Mouse (Mus musculus): ENCODE data around the gene Tspan3. TPM values are rescaled to one million over a fixed set of nuclear protein-coding genes. Genes with fewer than 3 reads are reported as not detected.

Gene Tspan3
- polyA plus RNA-seq (2015; fragmentation: Nextera tagmentation; extraction: Ambion mirVana): 389 and 416 TPM in 2 replicates

DNA sequence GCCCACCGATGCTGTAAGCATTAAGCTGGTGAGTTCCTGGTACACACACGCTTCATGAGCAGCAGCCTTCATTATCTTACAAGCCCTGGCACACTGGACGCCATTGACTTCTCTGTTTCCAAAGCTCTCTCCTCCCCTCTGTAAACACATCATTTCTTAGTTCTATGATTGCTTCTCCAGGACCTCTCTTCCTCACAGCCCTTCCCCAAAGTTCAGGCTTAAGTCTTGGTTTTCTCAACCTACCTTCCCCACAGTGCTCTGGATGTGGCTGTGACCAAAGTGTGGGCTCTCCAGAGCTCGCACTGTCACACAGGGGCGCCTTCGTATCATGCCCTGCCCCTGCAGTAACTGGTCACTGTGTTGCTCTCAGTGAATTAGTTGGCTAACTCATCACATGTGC is at the start of gene Tspan3:
TSS of gene Tspan3 (minus strand) at position 101 of the 400 bp plus-strand sequence.
- no peak for ATAC-seq
- Histone ChIP-seq H3K27ac (ENCODE audit: low read length) (no peak within 1 kb of the TSS), H3K9ac (ENCODE audit: low read depth, low read length) (no peak within 1 kb of the TSS), H3K9me3 (ENCODE audit: control insufficient read depth, low read length) (no peaks in the 10 kb centered on the region), H3K4me3 (ENCODE audit: low read length) (no peak within 1 kb of the TSS), H3K4me1 (ENCODE audit: control insufficient read depth, insufficient read depth, low read length) (no peaks in the 10 kb centered on the region), H3K4me2 (ENCODE audit: low read depth, low read length) (no peak within 1 kb of the TSS), H3K27me3 (replicated peaks; ENCODE audit: control insufficient read depth, insufficient read depth, low read length) (no peaks in the 10 kb centered on the region), H3K36me3 (ENCODE audit: control insufficient read depth, insufficient read depth, low read length) (no peaks in the 10 kb centered on the region)
- 91% methylated on average over 6 of the region's 6 CpGs for WGBS

DNA sequence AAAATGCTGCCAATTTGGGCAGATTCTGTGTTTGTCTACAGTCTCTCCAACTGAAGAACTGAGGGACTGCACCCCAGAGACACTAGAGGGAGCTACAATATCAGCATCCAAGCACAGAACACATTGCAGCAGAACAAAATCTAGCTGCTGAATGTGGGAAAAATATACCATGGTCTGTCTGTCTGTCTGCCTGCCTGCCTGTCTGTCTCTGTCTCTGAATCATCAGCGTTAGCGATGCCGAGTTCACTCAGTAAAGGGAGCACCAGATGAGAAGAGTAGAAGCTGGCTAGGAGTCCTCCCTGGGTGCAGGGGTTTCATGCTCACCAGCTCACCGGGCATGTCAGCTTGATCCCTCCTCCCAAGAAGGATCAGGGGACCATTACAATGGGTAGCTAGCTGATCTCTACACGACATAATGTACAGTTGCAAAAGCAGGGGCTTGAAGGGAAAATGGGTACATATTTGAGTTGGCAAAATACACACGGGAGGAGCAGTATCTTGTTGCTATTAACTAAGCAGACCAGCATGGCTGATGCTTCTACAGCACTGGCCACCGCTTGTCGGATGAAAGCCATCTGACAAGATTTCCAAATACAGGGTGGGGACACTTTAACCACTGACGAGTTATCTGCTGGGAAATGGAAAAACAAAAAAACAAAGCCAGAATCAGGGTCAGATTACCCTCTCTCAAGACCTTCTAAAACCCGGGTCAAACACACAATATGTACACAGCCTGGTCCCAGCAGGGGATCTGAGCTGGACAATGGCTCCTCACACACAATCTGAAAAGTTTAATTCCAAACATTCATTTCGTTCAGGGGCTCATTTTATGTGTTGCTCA is 48.4 kb upstream of the Tspan3 start:
- no peaks in the 10 kb centered on the region for H3K36me3 ChIP-seq (ENCODE audit: control insufficient read depth, insufficient read depth, low read length)
- H3K4me2 ChIP-seq (ENCODE audit: low read depth, low read length): no peak overlapping the region
- H3K4me1 ChIP-seq (ENCODE audit: control insufficient read depth, insufficient read depth, low read length): peaks cover 17% of the 10 kb centered on the region
- H3K9ac ChIP-seq (ENCODE audit: low read depth, low read length): no peak overlapping the region
- H3K4me3 ChIP-seq (ENCODE audit: low read length): no peak overlapping the region
- H3K9me3 ChIP-seq (ENCODE audit: control insufficient read depth, low read length): no peaks in the 10 kb centered on the region
- WGBS: 34% methylated on average over 11 of the region's 11 CpGs
- ATAC-seq: peak; percentile 70
- 0 out of 2 replicates have a peak overlapping the region, but pooled peaks have one; percentile 50 for H3K27ac ChIP-seq (ENCODE audit: low read length)
- no peaks in the 10 kb centered on the region for H3K27me3 ChIP-seq (replicated peaks; ENCODE audit: control insufficient read depth, insufficient read depth, low read length)

DNA sequence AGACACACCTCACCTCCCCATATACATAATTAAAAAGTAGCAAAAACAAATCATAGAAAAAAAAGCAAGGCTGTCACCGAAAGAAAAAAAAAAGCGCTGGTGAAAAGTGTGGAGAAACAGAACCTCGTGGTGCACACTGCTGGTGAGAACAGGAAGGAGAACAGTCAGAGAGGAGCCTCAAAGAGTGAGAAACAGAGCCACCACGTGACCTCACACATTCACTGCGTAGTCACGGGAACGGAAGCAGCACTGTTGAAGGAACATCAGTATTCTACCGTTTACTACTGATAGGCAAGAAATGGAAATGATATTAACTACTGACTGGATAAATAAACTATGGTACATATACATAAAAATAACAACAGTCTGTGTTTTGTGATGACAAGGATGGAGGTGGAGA is 43.5 kb upstream of the Tspan3 start:
- Histone ChIP-seq H3K36me3 (ENCODE audit: control insufficient read depth, insufficient read depth, low read length) (no peaks in the 10 kb centered on the region), H3K27me3 (replicated peaks; ENCODE audit: control insufficient read depth, insufficient read depth, low read length) (no peaks in the 10 kb centered on the region), H3K9ac (ENCODE audit: low read depth, low read length) (no peak overlapping the region), H3K4me3 (ENCODE audit: low read length) (no peak overlapping the region), H3K4me1 (ENCODE audit: control insufficient read depth, insufficient read depth, low read length) (peaks cover 6% of the 10 kb centered on the region), H3K4me2 (ENCODE audit: low read depth, low read length) (no peak overlapping the region), H3K27ac (ENCODE audit: low read length) (no peak overlapping the region), H3K9me3 (ENCODE audit: control insufficient read depth, low read length) (no peaks in the 10 kb centered on the region)
- WGBS: 89% methylated on average over 8 of the region's 8 CpGs
- no peak for ATAC-seq

DNA sequence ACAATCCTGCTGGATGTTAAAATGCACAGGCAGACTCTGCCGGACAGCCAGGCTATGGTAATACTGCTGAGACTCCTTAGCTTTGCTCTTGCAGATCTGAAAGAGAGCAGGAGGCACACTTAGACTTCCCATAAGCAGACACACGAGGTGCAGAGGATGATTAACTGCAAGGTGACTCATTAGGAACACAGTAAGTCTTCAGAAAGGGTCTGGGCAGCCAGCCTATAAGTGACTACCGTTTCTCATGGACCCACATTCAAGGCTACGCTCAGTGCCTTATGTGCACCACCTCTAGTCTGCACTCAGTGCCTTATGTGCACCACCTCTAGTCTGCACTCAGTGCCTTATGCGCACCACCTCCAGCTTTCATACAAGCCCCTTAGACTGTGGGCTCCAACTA is 42.2 kb upstream of the Tspan3 start:
- 78% methylated on average over 5 of the region's 5 CpGs for WGBS
- no peak overlapping the region for H3K4me3 ChIP-seq (ENCODE audit: low read length)
- no peak overlapping the region for H3K4me2 ChIP-seq (ENCODE audit: low read depth, low read length)
- no peaks in the 10 kb centered on the region for H3K4me1 ChIP-seq (ENCODE audit: control insufficient read depth, insufficient read depth, low read length)
- no peak for ATAC-seq
- no peaks in the 10 kb centered on the region for H3K36me3 ChIP-seq (ENCODE audit: control insufficient read depth, insufficient read depth, low read length)
- no peaks in the 10 kb centered on the region for H3K9me3 ChIP-seq (ENCODE audit: control insufficient read depth, low read length)
- H3K9ac ChIP-seq (ENCODE audit: low read depth, low read length): no peak overlapping the region
- no peak overlapping the region for H3K27ac ChIP-seq (ENCODE audit: low read length)
- H3K27me3 ChIP-seq (replicated peaks; ENCODE audit: control insufficient read depth, insufficient read depth, low read length): no peaks in the 10 kb centered on the region

DNA sequence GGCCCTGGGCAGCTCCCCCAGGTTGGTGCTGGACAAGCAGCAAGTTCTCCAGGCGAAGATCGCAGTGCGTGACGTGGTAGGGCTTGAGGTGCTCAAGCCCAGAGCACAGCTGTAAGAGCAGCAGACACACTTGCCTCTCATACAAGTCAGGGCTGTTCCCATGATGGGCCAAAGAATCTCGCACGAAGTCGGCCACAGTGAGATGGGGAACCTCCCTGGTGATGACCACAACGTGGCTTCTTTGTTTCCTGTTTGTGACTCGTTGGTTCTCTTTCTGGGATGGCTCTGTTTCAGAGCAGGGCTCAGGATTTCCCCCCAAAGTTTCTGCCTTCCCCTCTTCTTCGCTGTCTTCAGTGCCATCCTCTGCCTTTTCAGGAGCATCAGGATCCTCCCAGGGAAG is 41.8 kb upstream of the Tspan3 start:
- Histone ChIP-seq H3K4me3 (ENCODE audit: low read length) (no peak overlapping the region), H3K27me3 (replicated peaks; ENCODE audit: control insufficient read depth, insufficient read depth, low read length) (no peaks in the 10 kb centered on the region), H3K4me1 (ENCODE audit: control insufficient read depth, insufficient read depth, low read length) (no peaks in the 10 kb centered on the region), H3K36me3 (ENCODE audit: control insufficient read depth, insufficient read depth, low read length) (no peaks in the 10 kb centered on the region), H3K27ac (ENCODE audit: low read length) (no peak overlapping the region), H3K4me2 (ENCODE audit: low read depth, low read length) (no peak overlapping the region), H3K9ac (ENCODE audit: low read depth, low read length) (no peak overlapping the region), H3K9me3 (ENCODE audit: control insufficient read depth, low read length) (no peaks in the 10 kb centered on the region)
- no peak for ATAC-seq
- WGBS: 90% methylated on average over 10 of the region's 10 CpGs

DNA sequence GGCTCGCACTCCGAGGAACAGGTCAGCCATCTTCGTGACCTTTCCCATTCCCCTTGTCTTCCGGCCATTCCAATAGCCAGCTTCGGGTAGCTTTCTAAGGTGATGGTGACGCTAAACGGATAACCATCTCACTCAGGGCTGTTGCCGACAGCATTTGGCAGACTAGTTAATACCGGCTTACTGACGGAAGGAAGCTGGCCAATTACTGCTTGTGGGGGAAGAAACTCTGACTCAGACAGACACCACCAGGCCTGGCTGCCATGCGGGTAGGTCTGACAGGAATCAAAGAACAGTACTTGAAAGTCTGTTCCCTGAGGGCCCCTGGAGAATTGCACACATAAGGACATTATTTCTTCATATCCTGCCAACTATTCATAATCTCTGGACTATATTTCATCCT is 40.1 kb upstream of the Tspan3 start:
- 82% methylated on average over 11 of the region's 11 CpGs for WGBS
- no peak for ATAC-seq
- Histone ChIP-seq H3K4me1 (ENCODE audit: control insufficient read depth, insufficient read depth, low read length) (peaks cover 6% of the 10 kb centered on the region; the same call in 1 of the 2 replicates), H3K36me3 (ENCODE audit: control insufficient read depth, insufficient read depth, low read length) (no peaks in the 10 kb centered on the region), H3K27ac (ENCODE audit: low read length) (no peak overlapping the region), H3K27me3 (replicated peaks; ENCODE audit: control insufficient read depth, insufficient read depth, low read length) (no peaks in the 10 kb centered on the region), H3K9ac (ENCODE audit: low read depth, low read length) (no peak overlapping the region), H3K4me2 (ENCODE audit: low read depth, low read length) (no peak overlapping the region), H3K4me3 (ENCODE audit: low read length) (no peak overlapping the region), H3K9me3 (ENCODE audit: control insufficient read depth, low read length) (no peaks in the 10 kb centered on the region)

DNA sequence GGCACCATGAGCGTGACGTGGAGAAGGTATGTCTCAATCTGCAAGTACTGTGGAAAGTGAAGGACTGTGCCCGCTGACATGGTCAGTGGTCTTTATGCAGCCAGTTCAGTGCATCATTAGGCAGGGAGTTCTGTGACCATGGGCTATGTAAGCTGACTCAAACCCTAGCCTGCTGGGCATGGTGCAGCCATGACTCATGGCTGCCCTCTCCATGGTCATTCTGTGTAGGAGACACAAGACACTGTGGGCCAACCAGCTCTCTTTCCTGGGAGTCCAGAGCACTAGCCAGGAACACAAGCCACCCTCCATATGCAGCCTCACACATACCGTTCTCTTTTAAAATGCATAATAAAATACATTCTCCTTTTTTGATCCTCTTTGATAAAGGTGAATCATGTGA is 39.0 kb upstream of the Tspan3 start:
- Histone ChIP-seq H3K9me3 (ENCODE audit: control insufficient read depth, low read length) (no peaks in the 10 kb centered on the region), H3K4me3 (ENCODE audit: low read length) (no peak overlapping the region), H3K4me1 (ENCODE audit: control insufficient read depth, insufficient read depth, low read length) (peaks cover 6% of the 10 kb centered on the region; the same call in 1 of the 2 replicates), H3K36me3 (ENCODE audit: control insufficient read depth, insufficient read depth, low read length) (no peaks in the 10 kb centered on the region), H3K27ac (ENCODE audit: low read length) (no peak overlapping the region), H3K9ac (ENCODE audit: low read depth, low read length) (no peak overlapping the region), H3K4me2 (ENCODE audit: low read depth, low read length) (no peak overlapping the region), H3K27me3 (replicated peaks; ENCODE audit: control insufficient read depth, insufficient read depth, low read length) (no peaks in the 10 kb centered on the region)
- WGBS: 92% methylated on average over 4 of the region's 4 CpGs
- no peak for ATAC-seq

DNA sequence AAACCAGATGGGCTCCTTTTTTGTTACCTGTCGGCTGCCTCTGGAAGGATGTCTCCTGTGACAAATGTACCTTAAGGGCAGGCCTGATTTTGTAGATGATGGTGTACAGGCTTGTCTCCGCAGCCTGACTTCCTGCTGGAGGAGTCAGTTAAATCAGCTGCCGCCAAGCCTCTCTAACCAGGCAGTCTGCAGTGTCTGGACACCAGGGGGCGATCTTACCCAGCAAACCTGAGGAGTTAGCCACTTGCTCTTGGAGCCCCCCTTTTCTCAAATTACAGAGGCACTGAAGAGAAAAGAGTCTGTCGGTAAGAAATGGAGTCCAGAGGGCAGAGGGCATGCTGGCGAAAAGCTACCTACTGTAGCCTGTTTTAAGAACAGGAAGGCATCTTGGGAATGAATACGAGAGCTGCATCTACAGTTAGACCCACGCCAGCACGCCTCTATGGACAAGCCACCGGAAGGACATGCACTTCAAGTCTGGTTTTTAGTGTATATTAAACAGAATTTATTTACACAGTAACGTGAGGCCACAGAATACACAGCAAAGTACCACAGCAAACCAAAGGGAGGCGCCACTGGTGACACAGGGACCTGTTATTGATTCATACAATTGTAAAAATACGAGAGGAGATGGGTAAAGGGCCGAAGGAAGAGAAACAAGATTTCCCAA is 35.5 kb upstream of the Tspan3 start:
- Histone ChIP-seq H3K4me1 (ENCODE audit: control insufficient read depth, insufficient read depth, low read length) (peaks cover 6% of the 10 kb centered on the region; the same call in 1 of the 2 replicates), H3K9ac (ENCODE audit: low read depth, low read length) (no peak overlapping the region), H3K9me3 (ENCODE audit: control insufficient read depth, low read length) (no peaks in the 10 kb centered on the region), H3K4me2 (ENCODE audit: low read depth, low read length) (no peak overlapping the region), H3K4me3 (ENCODE audit: low read length) (no peak overlapping the region), H3K36me3 (ENCODE audit: control insufficient read depth, insufficient read depth, low read length) (no peaks in the 10 kb centered on the region), H3K27me3 (replicated peaks; ENCODE audit: control insufficient read depth, insufficient read depth, low read length) (no peaks in the 10 kb centered on the region), H3K27ac (ENCODE audit: low read length) (no peak overlapping the region)
- peak; percentile 70 for ATAC-seq
- WGBS: 31% methylated on average over 14 of the region's 14 CpGs

DNA sequence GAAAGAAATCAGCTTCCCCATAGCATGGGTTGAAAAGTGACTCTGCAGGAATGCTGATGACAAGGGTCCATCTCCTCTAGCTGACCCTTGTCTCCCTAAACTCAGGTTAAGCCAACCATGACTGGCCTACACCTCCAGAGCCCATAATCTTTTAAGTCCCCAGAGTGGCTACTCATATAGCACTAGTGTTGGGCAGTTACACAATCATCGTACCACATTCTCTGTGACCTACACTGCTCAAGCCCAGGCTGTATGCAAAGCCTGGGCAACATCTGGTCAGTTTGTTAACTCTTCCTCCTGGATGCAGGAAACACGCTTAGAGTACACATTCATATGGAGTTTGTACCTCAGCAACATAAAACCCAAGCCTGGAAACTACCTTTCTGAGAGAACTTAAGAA is 34.9 kb upstream of the Tspan3 start:
- 62% methylated on average over 2 of the region's 2 CpGs for WGBS

More for the DNA sequence above, 34.9 kb upstream of the Tspan3 start:
- Histone ChIP-seq H3K36me3 (ENCODE audit: control insufficient read depth, insufficient read depth, low read length) (no peaks in the 10 kb centered on the region), H3K27me3 (replicated peaks; ENCODE audit: control insufficient read depth, insufficient read depth, low read length) (no peaks in the 10 kb centered on the region), H3K9me3 (ENCODE audit: control insufficient read depth, low read length) (no peaks in the 10 kb centered on the region), H3K4me3 (ENCODE audit: low read length) (no peak overlapping the region), H3K4me2 (ENCODE audit: low read depth, low read length) (no peak overlapping the region), H3K27ac (ENCODE audit: low read length) (no peak overlapping the region), H3K4me1 (ENCODE audit: control insufficient read depth, insufficient read depth, low read length) (peaks cover 6% of the 10 kb centered on the region; the same call in 1 of the 2 replicates), H3K9ac (ENCODE audit: low read depth, low read length) (no peak overlapping the region)
- no peak for ATAC-seq
